Mouse (Mus musculus) lung, adult 2 months (tissue): ENCODE results near the gene Trib2. TPM values are rescaled to one million over a fixed set of nuclear protein-coding genes. Genes with fewer than 3 reads are reported as not detected.

Source experiments
- DNase-seq: peaks from one replicate; pipeline ENCODE4 v3.0.0; 2022
- H3K4me1 ChIP-seq: fragments of 200-500 bp; 2 replicates; pipeline ENCODE4 v1.6.1; 2011; ENCODE audit warnings: low read length; ENCODE audit not compliant: control insufficient read depth, insufficient read depth
- H3K4me3 ChIP-seq: fragments of 200-500 bp; replicated peaks from 2 replicates; pipeline ENCODE3; 2011; ENCODE audit warnings: low read depth, mild to moderate bottlenecking, control low read depth, low read length; ENCODE audit errors: extremely low read depth
- CTCF ChIP-seq: fragments of 200-500 bp; IDR thresholded peaks from 2 replicates; pipeline ENCODE4 v1.5.1; 2011; ENCODE audit warnings: mild to moderate bottlenecking, low read length, control low read depth; ENCODE audit not compliant: insufficient read depth
- POLR2A ChIP-seq: fragments of 200-500 bp; IDR thresholded peaks from 2 replicates; pipeline ENCODE4 v1.6.1; 2011; ENCODE audit warnings: low read depth, mild to moderate bottlenecking, control low read depth, low read length, borderline replicate concordance; ENCODE audit errors: extremely low read depth
- WGBS: fragments of 180-500 bp; shearing (Covaris S2); methylation state at CpG from one replicate; pipeline ENCODE4 v1.1.7; 2018; 5-methylcytosine and 5-hydroxymethylcytosine counted together
- polyA plus RNA-seq: library from polyadenylated mRNA; depleted of rRNA; stranded (reverse); fragments of >200 nt; gene quantifications from 2 replicates; pipeline ENCODE4 v1.2.3, GENCODE M21; 2012

Gene Trib2
- polyA plus RNA-seq, 1 experiment: 34.0 TPM

DNA sequence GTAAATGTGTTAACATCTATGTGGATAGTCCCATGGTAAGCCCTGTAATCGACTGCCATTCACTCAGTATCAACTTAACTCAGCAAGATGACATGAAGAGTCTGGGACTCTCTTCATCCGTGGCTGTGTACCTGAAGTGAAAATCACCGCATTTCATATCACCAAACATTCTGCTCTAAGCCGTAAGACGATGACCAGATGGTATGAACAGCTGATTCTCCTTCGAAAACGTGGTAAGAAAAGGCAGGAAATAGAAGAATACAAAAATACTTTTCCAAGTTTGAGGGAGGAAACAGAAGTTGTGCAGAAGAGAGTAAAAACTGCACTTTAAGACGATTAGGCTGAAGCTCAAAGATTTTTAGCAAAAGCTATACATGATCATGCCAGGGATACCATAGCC lies 59.4 kb downstream of the Trib2 start:
- no peak for DNase-seq
- 85% methylated on average over 8 of the region's 8 CpGs for WGBS
- Histone ChIP-seq H3K4me3 (no peak overlapping the region), H3K4me1 (peaks cover 8% of the 10 kb centered on the region)
- TF ChIP-seq CTCF (no peak), POLR2A (no peak)

GRCm38 (mm10) chr12:15755030-15755690 lies 61.6 kb downstream of the Trib2 start:
- H3K4me1 ChIP-seq: no peaks in the 10 kb centered on the region
- 40% methylated on average over 2 of the region's 2 CpGs for WGBS
- DNase-seq: no peak
- TF ChIP-seq CTCF (no peak), POLR2A (no peak)
- H3K4me3 ChIP-seq: no peak overlapping the region

DNA sequence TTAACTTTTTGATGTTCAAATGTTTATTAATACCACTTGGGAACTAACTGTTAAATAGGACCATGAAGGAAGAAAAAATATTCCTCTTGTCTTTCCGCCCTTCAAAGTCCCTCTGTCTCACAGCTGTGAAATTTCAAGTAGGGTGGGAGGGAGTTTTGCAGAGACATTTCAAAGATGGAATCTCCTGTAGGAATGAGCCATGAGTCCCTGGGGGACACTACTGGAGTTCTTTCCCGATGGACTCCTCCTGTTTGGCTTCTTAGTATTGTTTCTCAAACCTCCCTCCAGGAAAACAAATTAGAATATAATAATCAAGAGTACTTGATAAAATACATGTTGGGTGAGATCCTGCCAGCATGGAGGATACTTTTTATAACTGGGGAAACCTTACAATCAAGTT lies 62.1 kb downstream of the Trib2 start:
- Histone ChIP-seq H3K4me3 (no peak overlapping the region), H3K4me1 (no peaks in the 10 kb centered on the region)
- TF ChIP-seq POLR2A (no peak), CTCF (no peak)
- 67% methylated on average over 2 of the region's 2 CpGs for WGBS
- no peak for DNase-seq

DNA sequence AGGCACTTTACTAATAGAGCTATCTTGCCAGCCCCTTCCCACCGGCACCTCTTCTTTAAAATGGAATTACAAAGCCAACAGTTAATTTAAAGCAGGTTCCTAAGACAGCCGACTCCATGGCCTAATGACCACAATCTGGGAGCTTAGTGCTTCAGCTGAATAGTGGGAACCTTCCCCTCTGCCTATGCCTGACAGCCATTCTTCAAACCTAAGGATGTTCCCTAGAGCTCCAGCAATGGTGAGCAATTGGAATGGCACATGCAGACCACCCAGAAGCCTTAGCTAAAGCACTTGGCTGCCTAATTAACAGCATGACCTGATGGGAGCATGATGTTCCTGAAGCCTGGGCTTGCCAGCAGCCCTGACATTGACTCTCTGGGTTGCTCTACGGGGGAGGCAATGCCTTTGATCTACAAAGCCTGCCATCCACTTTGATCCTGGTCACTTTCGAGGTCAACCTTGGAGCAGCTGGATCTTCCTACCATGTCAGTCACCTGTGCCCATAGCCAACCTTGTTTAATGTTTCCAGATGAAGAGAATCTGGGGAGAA lies 67.0 kb downstream of the Trib2 start:
- DNase-seq: no peak
- TF ChIP-seq POLR2A (no peak), CTCF (no peak)
- Histone ChIP-seq H3K4me1 (peaks cover 2% of the 10 kb centered on the region; the same call in 1 of the 2 replicates), H3K4me3 (no peak overlapping the region)
- 63% methylated on average over 4 of the region's 4 CpGs for WGBS

DNA sequence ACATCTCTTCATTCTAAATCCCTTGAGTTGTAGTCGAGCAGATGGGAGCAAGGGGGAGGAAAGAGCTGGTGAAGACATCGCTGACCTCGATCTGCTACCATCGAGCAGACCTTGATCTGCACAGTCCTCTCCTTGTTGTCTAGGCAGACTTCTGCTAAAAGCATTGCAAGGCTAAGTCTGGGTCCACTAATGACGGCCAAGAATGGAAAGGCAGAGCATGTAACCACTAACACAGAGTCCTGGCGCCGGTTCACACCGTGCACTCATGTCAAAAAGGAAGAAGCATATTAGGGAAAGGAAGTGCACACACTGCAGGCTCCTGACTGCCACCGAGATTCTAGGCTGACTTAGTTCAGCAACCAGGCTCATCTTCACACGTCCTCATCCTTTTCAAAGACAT lies 71.0 kb downstream of the Trib2 start:
- TF ChIP-seq CTCF (no peak), POLR2A (no peak)
- peaks cover 2% of the 10 kb centered on the region; the same call in 1 of the 2 replicates for H3K4me1 ChIP-seq
- WGBS: 33% methylated on average over 10 of the region's 10 CpGs
- DNase-seq: no peak
- no peak overlapping the region for H3K4me3 ChIP-seq
